Mouse (Mus musculus) lung, postnatal 10 days (tissue): ENCODE measurements at regions not wholly inside any gene's neighbourhood (a gene's known extent, or its start where the extent isn't known, plus 50 kb on each side); places are given as distances from the start of the nearest gene placed in this dataset.

ENCODE experiments used
- DNase-seq: peaks from one replicate; pipeline ENCODE4 v3.0.0; 2021

GRCm38 (mm10) chr4:31833828-31834227 is 130.1 kb upstream of the Map3k7 start:
- DNase-seq, result no peak

- no peak for DNase-seq
Observed at GRCm38 (mm10) chr4:31835051-31835450, 128.8 kb upstream of the Map3k7 start.

- DNase-seq, result no peak
Observed at GRCm38 (mm10) chr4:31838592-31838991, 125.3 kb upstream of the Map3k7 start.

GRCm38 (mm10) chr4:31849763-31850162 is 114.1 kb upstream of the Map3k7 start:
- no peak for DNase-seq

- peak; percentile 33 for DNase-seq
Observed at GRCm38 (mm10) chr4:31851006-31851405, 112.9 kb upstream of the Map3k7 start.

GRCm38 (mm10) chr4:31853851-31854250 is 110.0 kb upstream of the Map3k7 start:
- no peak for DNase-seq

- DNase-seq, result no peak
Observed at GRCm38 (mm10) chr4:31860389-31860788, 103.5 kb upstream of the Map3k7 start.

- DNase-seq, result no peak
Observed at GRCm38 (mm10) chr4:31861172-31861571, 102.7 kb upstream of the Map3k7 start.

- no peak for DNase-seq
Observed at GRCm38 (mm10) chr4:31872985-31873983, 90.6 kb upstream of the Map3k7 start.

GRCm38 (mm10) chr4:31877389-31877788 is 86.5 kb upstream of the Map3k7 start:
- no peak for DNase-seq

- DNase-seq, result no peak
Observed at GRCm38 (mm10) chr4:31878493-31879191, 85.3 kb upstream of the Map3k7 start.

GRCm38 (mm10) chr4:31879192-31879585 is 84.7 kb upstream of the Map3k7 start:
- DNase-seq, result no peak

- no peak for DNase-seq
Observed at GRCm38 (mm10) chr4:31880213-31880612, 83.7 kb upstream of the Map3k7 start.

- no peak for DNase-seq
Observed at GRCm38 (mm10) chr4:31889673-31890072, 74.2 kb upstream of the Map3k7 start.

GRCm38 (mm10) chr4:31909086-31909673 is 54.7 kb upstream of the Map3k7 start:
- no peak for DNase-seq
